Mouse (Mus musculus) small intestine, adult 2 months (tissue): ENCODE results near the gene Dennd4b.
A peak's percentile ranks its signal among the peaks of the same experiment; 100 is the strongest.

Experiments
- CTCF ChIP-seq: fragments of 200-500 bp; IDR thresholded peaks from 2 replicates; pipeline ENCODE4 v1.5.1; 2012; ENCODE audit warnings: low read depth, mild to moderate bottlenecking, control low read depth, inconsistent platforms, low read length, moderate library complexity, mixed read lengths; ENCODE audit not compliant: insufficient replicate concordance, insufficient read length; ENCODE audit errors: extremely low read depth
- POLR2A ChIP-seq: fragments of 200-500 bp; IDR thresholded peaks from 2 replicates; pipeline ENCODE4 v1.6.1; 2012; ENCODE audit warnings: low read depth, mild to moderate bottlenecking, control low read depth, inconsistent platforms, low read length, moderate library complexity

- TF ChIP-seq CTCF: no peak
- peak; percentile 94 for TF ChIP-seq POLR2A
Measured at GRCm38 (mm10) chr3:90231507-90232333, 33.3 kb upstream of the Dennd4b start, which contains the start of gene Jtb.
